Mouse (Mus musculus) CH12.LX (cell line): ENCODE measurements around the gene Cchcr1. TPM values are rescaled to one million over a fixed set of nuclear protein-coding genes. Genes with fewer than 3 reads are reported as not detected.

Source experiments
- DNase-seq: peaks from one replicate; pipeline ENCODE4 v3.0.0-alpha.2; 2013; ENCODE audit errors: extremely low read depth
- H3K27ac ChIP-seq: 2 replicates; pipeline ENCODE4 v1.5.1; 2012; ENCODE audit warnings: low read depth, mild to moderate bottlenecking, control low read depth, moderate library complexity; ENCODE audit not compliant: insufficient read depth
- H3K27me3 ChIP-seq: replicated peaks from 2 replicates; pipeline ENCODE3; 2012; ENCODE audit warnings: inconsistent platforms
- H3K36me3 ChIP-seq, 2 experiments: replicated peaks in 1 of 2; 2 replicates each; pipeline versions ENCODE3 to v1.6.1; 2012; ENCODE audit warnings: inconsistent platforms in 1 of 2, low read length in 1 of 2, mild to moderate bottlenecking in 1 of 2, mixed read lengths in 1 of 2, moderate library complexity in 1 of 2; ENCODE audit not compliant: control insufficient read depth in 1 of 2, insufficient read depth in 1 of 2
- H3K4me1 ChIP-seq, 2 experiments: 2 replicates each; pipeline ENCODE4 v1.6.1; 2012; ENCODE audit warnings: inconsistent platforms in 1 of 2, moderate library complexity in 1 of 2; ENCODE audit not compliant: insufficient read depth in 2 of 2, control insufficient read depth in 1 of 2
- H3K4me2 ChIP-seq: 2 replicates; pipeline ENCODE4 v1.6.1; 2012; ENCODE audit warnings: low read depth, mild to moderate bottlenecking, control low read depth; ENCODE audit not compliant: poor library complexity, insufficient read depth, severe bottlenecking
- H3K4me3 ChIP-seq, 3 experiments: fragments of 150-350 bp in 1 of 3; sonication (generic) in 1 of 3; replicated peaks in 1 of 3; 2 replicates each; pipeline versions ENCODE3 to v1.5.1; 2011 to 2012; ENCODE audit warnings: low read depth in 2 of 3, low read length in 2 of 3, mild to moderate bottlenecking in 2 of 3, moderate library complexity in 2 of 3, control low read depth in 1 of 3, improper control_type of control experiment in 1 of 3, inconsistent platforms in 1 of 3, mixed read lengths in 1 of 3; ENCODE audit not compliant: poor library complexity in 1 of 3
- H3K79me2 ChIP-seq: replicated peaks from 2 replicates; pipeline ENCODE4 v1.6.1; 2012; ENCODE audit warnings: mild to moderate bottlenecking, moderate library complexity; ENCODE audit not compliant: control insufficient read depth, poor library complexity, insufficient read depth, severe bottlenecking; ENCODE audit errors: extremely low read depth
- H3K9ac ChIP-seq: 2 replicates; pipeline ENCODE4 v1.6.1; 2012; ENCODE audit warnings: low read depth, mild to moderate bottlenecking, control low read depth, moderate library complexity; ENCODE audit not compliant: insufficient read depth
- H3K9me3 ChIP-seq: replicated peaks from 2 replicates; pipeline ENCODE3; 2012; ENCODE audit warnings: low read length, inconsistent platforms, mixed read lengths
- CHD1 ChIP-seq: IDR thresholded peaks from 2 replicates; pipeline ENCODE4 v1.6.1; 2012; ENCODE audit warnings: low read depth, low read length, improper control_type of control experiment, inconsistent platforms
- CHD2 ChIP-seq: IDR thresholded peaks from 2 replicates; pipeline ENCODE4 v1.6.1; 2011; ENCODE audit warnings: low read length, improper control_type of control experiment
- ELF1 ChIP-seq: IDR thresholded peaks from 2 replicates; pipeline ENCODE4 v1.6.1; 2014; ENCODE audit warnings: low read depth, mild to moderate bottlenecking, inconsistent platforms, low read length, improper control_type of control experiment
- ETS1 ChIP-seq: conservative IDR thresholded peaks from 2 replicates; pipeline ENCODE4 v1.6.1; 2012; ENCODE audit warnings: low read depth, mild to moderate bottlenecking, inconsistent platforms, low read length, improper control_type of control experiment, moderate library complexity
- HCFC1 ChIP-seq: IDR thresholded peaks from 2 replicates; pipeline ENCODE4 v1.6.1; 2012; ENCODE audit warnings: low read depth, mild to moderate bottlenecking, inconsistent platforms, low read length, improper control_type of control experiment
- IRF4 ChIP-seq: IDR thresholded peaks from 2 replicates; pipeline ENCODE4 v1.6.1; 2014; ENCODE audit warnings: low read depth, mild to moderate bottlenecking, inconsistent platforms, low read length, improper control_type of control experiment
- MAX ChIP-seq: IDR thresholded peaks from 2 replicates; pipeline ENCODE4 v1.6.1; 2011; ENCODE audit warnings: low read length, improper control_type of control experiment
- MAZ ChIP-seq: IDR thresholded peaks from 2 replicates; pipeline ENCODE4 v1.6.1; 2012; ENCODE audit warnings: low read depth, mild to moderate bottlenecking, inconsistent platforms, low read length, improper control_type of control experiment, moderate library complexity
- MYC ChIP-seq: IDR thresholded peaks from 2 replicates; pipeline ENCODE4 v1.6.1; 2011; ENCODE audit warnings: low read depth, mild to moderate bottlenecking, improper control_type of control experiment, low read length
- NELFE ChIP-seq: IDR thresholded peaks from 2 replicates; pipeline ENCODE4 v1.6.1; 2011; ENCODE audit warnings: low read depth, low read length, improper control_type of control experiment
- POLR2A ChIP-seq: IDR thresholded peaks from 2 replicates; pipeline ENCODE4 v1.6.1; 2011; ENCODE audit warnings: low read depth, mild to moderate bottlenecking, improper control_type of control experiment, low read length
- POLR2AphosphoS2 ChIP-seq: IDR thresholded peaks from 2 replicates; pipeline ENCODE4 v1.6.1; 2011; ENCODE audit warnings: low read depth, low read length, improper control_type of control experiment
- RAD21 ChIP-seq: IDR thresholded peaks from 2 replicates; pipeline ENCODE4 v1.6.1; 2011; ENCODE audit warnings: low read depth, mild to moderate bottlenecking, low read length, improper control_type of control experiment, moderate library complexity
- RCOR1 ChIP-seq: conservative IDR thresholded peaks from 2 replicates; pipeline ENCODE4 v1.6.1; 2012; ENCODE audit warnings: low read depth, mild to moderate bottlenecking, inconsistent platforms, low read length, improper control_type of control experiment
- SIN3A ChIP-seq: IDR thresholded peaks from 2 replicates; pipeline ENCODE4 v1.6.1; 2012; ENCODE audit warnings: low read length, improper control_type of control experiment, inconsistent platforms
- UBTF ChIP-seq: IDR thresholded peaks from 2 replicates; pipeline ENCODE4 v1.6.1; 2012; ENCODE audit warnings: low read depth, mild to moderate bottlenecking, inconsistent platforms, low read length, improper control_type of control experiment, moderate library complexity
- USF2 ChIP-seq: conservative IDR thresholded peaks from 2 replicates; pipeline ENCODE4 v1.6.1; 2011; ENCODE audit warnings: low read depth, low read length, improper control_type of control experiment
- dilution Hi-C: fragments of 300-500 bp; cut with MboI; formaldehyde crosslinking; loops from 2 replicates; pipeline ENCODE4 v1.14.3; 2020; ENCODE audit warnings: low sequenced_read_pairs; ENCODE audit not compliant: extremely low pct_unique_long_range_greater_than_20kb, extremely low pct_ligation_motif_present
- in situ Hi-C: fragments of 300-500 bp; cut with MboI; formaldehyde crosslinking; loops from 3 replicates; pipeline ENCODE4 v1.14.3; 2019; ENCODE audit warnings: low sequenced_read_pairs, low pct_ligation_motif_present, low pct_unique_long_range_greater_than_20kb, mixed read lengths
- polyA plus RNA-seq: library from polyadenylated mRNA; unstranded; fragments of >175 nt; gene quantifications from 2 replicates; pipeline ENCODE4 v1.2.1, GENCODE M21; 2012; ENCODE audit warnings: low read depth; ENCODE audit not compliant: insufficient read length
- total RNA-seq, 2 experiments: library from RNA; depleted of rRNA; stranded (reverse); fragments of 300-350 nt in 1 of 2; fragments of >200 nt in 1 of 2; gene quantifications; 2 replicates each; pipeline ENCODE4 v1.2.3; 2012 to 2014

Cchcr1 gene
- total and polyA plus RNA-seq, 3 experiments, result 5.2 to 13.0 (median 11.3) TPM

DNA sequence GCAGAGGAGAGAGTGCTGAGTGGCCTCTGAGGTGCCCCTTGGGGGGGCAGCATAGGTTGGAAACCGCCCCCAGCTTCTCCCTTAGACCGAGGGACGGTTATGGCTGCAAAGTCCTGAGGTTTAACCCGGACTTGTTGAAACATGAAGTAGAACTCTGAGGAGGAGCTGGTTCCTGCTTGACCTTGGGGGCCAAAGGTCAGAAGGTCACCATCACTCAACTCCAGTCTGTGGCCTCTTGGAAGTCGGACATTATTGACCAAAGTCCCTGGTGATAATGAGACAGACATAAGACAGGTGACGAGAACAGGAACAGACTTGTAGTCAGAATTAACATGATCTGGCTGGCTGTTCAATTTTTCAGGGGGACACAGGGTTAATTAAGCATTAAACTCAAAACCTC lies 2.1 kb upstream of the Cchcr1 start:
- Histone ChIP-seq H3K9ac (peak overlapping the region; percentile 71; the same call in 1 of the 2 replicates), H3K27ac (no peak overlapping the region), H3K4me1 (peaks cover 7 to 40% of the 10 kb centered on the region in 2 experiments; a peak in 3 of 4 replicates), H3K27me3 (no peaks in the 10 kb centered on the region), H3K36me3 (peaks cover 9 to 40% of the 10 kb centered on the region in 2 experiments), H3K9me3 (no peaks in the 10 kb centered on the region), H3K4me2 (peak overlapping the region; percentile 77), H3K79me2 (peaks cover 5% of the 10 kb centered on the region; the same call in 1 of the 2 replicates), H3K4me3 (no peak overlapping the region)
- dilution Hi-C loops (no loop called here), in situ Hi-C loops (loop anchor here (5.0 kb wide), 1 partner anchor 38 kb away; the partner anchor contains the start of gene Cdsn)
- no peak for TF ChIP-seq CHD1
- no peak for TF ChIP-seq ELF1
- TF ChIP-seq SIN3A, result no peak
- TF ChIP-seq CHD2, result no peak
- no peak for TF ChIP-seq MAX
- no peak for TF ChIP-seq IRF4
- no peak for TF ChIP-seq ETS1
- TF ChIP-seq HCFC1, result no peak
- TF ChIP-seq POLR2AphosphoS2, result no peak
- no peak for TF ChIP-seq RCOR1
- TF ChIP-seq MAZ, result no peak
- TF ChIP-seq UBTF, result no peak
- no peak for TF ChIP-seq RAD21
- no peak for TF ChIP-seq NELFE
- no peak for DNase-seq

GRCm38 (mm10) chr17:35515911-35516640 lies 824 bp upstream of the Cchcr1 start:
- in situ Hi-C loops, result loop anchor here (5.0 kb wide), 1 partner anchor 36 kb away; the partner anchor contains the start of gene Cdsn
- dilution Hi-C loops, result no loop called here
- peaks cover 5% of the 10 kb centered on the region; the same call in 1 of the 2 replicates for H3K79me2 ChIP-seq
- DNase-seq, result peak; percentile 43
- H3K27ac ChIP-seq, result no peak overlapping the region
- peak overlapping the region; percentile 77 for H3K4me2 ChIP-seq
- H3K9ac ChIP-seq, result peak overlapping the region; percentile 71
- peaks cover 11 to 46% of the 10 kb centered on the region in 2 experiments for H3K36me3 ChIP-seq
- no peak for TF ChIP-seq HCFC1
- TF ChIP-seq POLR2A, result no peak
- TF ChIP-seq MYC, result no peak
- no peak for TF ChIP-seq USF2
- peak overlapping the region; percentile 68 to 72 (median 71) for H3K4me3 ChIP-seq
- no peaks in the 10 kb centered on the region for H3K9me3 ChIP-seq
- peaks cover 7 to 41% of the 10 kb centered on the region in 2 experiments; a peak in 3 of 4 replicates for H3K4me1 ChIP-seq
- H3K27me3 ChIP-seq, result no peaks in the 10 kb centered on the region
